Mouse (Mus musculus): Measurements from ENCODE around the gene Rsbn1. TPM values are rescaled to one million over a fixed set of nuclear protein-coding genes. Genes with fewer than 3 reads are reported as not detected.
A peak's percentile ranks its signal among the peaks of the same experiment; 100 is the strongest.

Gene Rsbn1
- polyA plus RNA-seq, 1 experiment from 2014 or later: 10.4 TPM

DNA sequence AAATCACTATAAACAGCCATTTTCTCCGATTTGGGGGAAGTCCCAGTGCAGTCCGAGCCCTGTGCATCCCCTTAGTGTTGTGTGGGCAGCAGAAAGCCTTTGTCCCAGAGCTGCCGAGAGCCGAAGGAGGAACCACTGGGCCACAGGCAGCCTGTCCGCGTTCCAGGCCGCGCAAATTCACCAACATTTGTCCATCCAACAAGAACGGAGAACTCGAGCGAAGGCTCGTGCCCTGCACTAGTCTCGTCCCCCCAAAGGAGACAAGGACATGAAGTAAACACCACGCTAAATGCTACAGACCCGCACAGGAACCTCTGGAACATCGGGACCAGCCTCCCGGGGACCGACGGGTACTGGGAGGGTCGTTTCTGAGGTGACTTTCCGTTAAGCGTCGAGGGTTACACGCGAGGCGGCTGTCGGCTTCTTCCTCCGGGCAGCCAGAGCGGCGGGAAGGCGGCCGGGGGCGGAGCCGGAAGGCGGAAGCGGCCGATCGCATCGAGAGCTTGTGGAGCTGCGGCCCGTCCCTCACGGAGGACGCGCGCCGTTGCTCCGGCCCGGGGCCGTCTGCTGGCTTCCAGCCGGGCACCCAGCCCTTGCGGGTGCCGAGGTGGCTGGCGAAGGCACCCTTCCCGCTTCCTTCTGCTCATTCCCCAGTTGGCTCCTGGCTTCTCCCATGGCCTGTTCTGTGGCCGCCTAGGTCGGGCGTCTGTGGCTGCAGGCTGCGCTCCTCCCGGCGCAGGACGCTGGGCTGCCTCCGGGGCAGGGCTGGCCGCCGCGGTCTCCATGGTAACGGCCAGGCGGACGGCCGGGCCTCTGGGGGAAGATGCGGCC, 54.2 kb downstream of the Rsbn1 start, which contains the start of gene Phtf1:
TSS of gene Phtf1 (plus strand) at position 250 of the 831 bp plus-strand sequence.
- ATAC-seq (peak; percentile 98), DNase-seq (ENCODE audit: low spot score) (peak; percentile 94)
- H3K27me3 ChIP-seq (replicated peaks; ENCODE audit: insufficient read depth, low read length): no peaks in the 10 kb centered on the region
- H3K27ac ChIP-seq (ENCODE audit: low read length): peak within 1 kb of the TSS; percentile 94
- under 1% methylated on average over 59 of the region's 70 CpGs for WGBS
- H3K4me2 ChIP-seq (replicated peaks; ENCODE audit: low read depth, low read length): peak within 1 kb of the TSS; percentile 92
- TF ChIP-seq EP300 (IDR thresholded peaks at IDR 0.05) (no peak), CTCF (IDR thresholded peaks at IDR 0.05) (no peak; the same call in none of the 2 replicates)
- H3K4me1 ChIP-seq (ENCODE audit: insufficient read depth, low read depth, low read length): no peaks in the 10 kb centered on the region
- peak within 1 kb of the TSS; percentile 79 for H3K9ac ChIP-seq (replicated peaks; ENCODE audit: low read depth)
- 0 out of 2 replicates have a peak, but pooled peaks cover 5% of the 10 kb centered on the region for H3K36me3 ChIP-seq (ENCODE audit: insufficient read depth, low read length)
- H3K4me3 ChIP-seq (ENCODE audit: low read depth, low read length): peak within 1 kb of the TSS; percentile 82
- H3K9me3 ChIP-seq (ENCODE audit: low read length): no peaks in the 10 kb centered on the region

DNA sequence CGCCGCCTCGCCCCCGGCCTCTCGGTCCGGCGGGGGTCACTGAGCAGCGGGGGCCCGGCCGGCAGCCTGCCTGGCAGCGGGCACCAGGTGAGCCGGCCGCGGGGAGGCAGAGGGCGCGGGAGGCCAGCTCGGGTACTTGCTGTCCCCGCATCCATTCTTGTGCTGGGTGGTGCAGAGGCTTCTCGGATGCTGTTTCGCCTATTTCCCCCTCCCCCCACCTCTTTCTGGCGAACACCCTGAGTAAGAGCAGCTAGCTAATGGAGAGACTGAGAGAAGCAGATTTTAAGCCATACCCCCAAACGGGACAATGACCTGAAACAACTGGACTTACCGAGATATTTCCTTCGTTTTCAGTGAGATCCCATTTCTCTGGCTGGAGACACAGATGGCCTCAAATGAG, 54.8 kb downstream of the Rsbn1 start:
- peak overlapping the region; percentile 92 for H3K4me2 ChIP-seq (replicated peaks; ENCODE audit: low read depth, low read length)
- 0 out of 2 replicates have a peak, but pooled peaks cover 4% of the 10 kb centered on the region for H3K36me3 ChIP-seq (ENCODE audit: insufficient read depth, low read length)
- H3K4me3 ChIP-seq (ENCODE audit: low read depth, low read length): peak overlapping the region; percentile 82
- no peaks in the 10 kb centered on the region for H3K9me3 ChIP-seq (ENCODE audit: low read length)
- DNase-seq (ENCODE audit: low spot score) (no peak), ATAC-seq (peak; percentile 47)
- peak overlapping the region; percentile 94 for H3K27ac ChIP-seq (ENCODE audit: low read length)
- H3K9ac ChIP-seq (replicated peaks; ENCODE audit: low read depth): peak overlapping the region; percentile 79
- no peaks in the 10 kb centered on the region for H3K27me3 ChIP-seq (replicated peaks; ENCODE audit: insufficient read depth, low read length)
- WGBS: under 1% methylated on average over 19 of the region's 24 CpGs
- H3K4me1 ChIP-seq (ENCODE audit: insufficient read depth, low read depth, low read length): no peaks in the 10 kb centered on the region
- TF ChIP-seq CTCF (IDR thresholded peaks at IDR 0.05) (no peak), EP300 (IDR thresholded peaks at IDR 0.05) (no peak)

DNA sequence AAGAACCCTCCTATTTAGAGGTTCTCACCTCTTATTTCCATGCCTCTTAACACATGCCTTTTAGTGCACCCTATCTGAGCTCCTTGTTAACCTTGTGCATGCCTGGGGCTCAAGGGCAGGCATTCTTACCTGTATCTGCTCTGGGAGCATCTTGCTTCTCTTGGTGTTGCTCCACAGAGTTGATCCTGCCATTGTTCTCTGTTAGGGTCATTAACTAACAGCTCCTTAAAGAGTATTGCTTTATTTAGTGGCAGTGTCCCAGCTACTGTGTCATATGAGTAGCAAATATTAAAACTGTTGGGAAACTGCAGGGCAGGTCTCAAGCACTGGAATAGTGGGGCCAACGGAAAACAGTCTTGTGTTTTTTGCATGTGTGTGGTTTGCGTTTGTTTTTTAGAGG, 57.2 kb downstream of the Rsbn1 start:
- Histone ChIP-seq H3K4me3 (ENCODE audit: low read depth, low read length) (no peak overlapping the region), H3K4me2 (replicated peaks; ENCODE audit: low read depth, low read length) (no peak overlapping the region), H3K27me3 (replicated peaks; ENCODE audit: insufficient read depth, low read length) (no peaks in the 10 kb centered on the region), H3K9ac (replicated peaks; ENCODE audit: low read depth) (no peak overlapping the region), H3K4me1 (ENCODE audit: insufficient read depth, low read depth, low read length) (no peaks in the 10 kb centered on the region), H3K9me3 (ENCODE audit: low read length) (no peaks in the 10 kb centered on the region), H3K27ac (ENCODE audit: low read length) (no peak overlapping the region), H3K36me3 (ENCODE audit: insufficient read depth, low read length) (0 out of 2 replicates have a peak, but pooled peaks cover 4% of the 10 kb centered on the region)
- TF ChIP-seq CTCF (IDR thresholded peaks at IDR 0.05) (no peak), EP300 (IDR thresholded peaks at IDR 0.05) (no peak)
- ATAC-seq: no peak
- WGBS: 88% methylated on average over 2 of the region's 2 CpGs
- no peak for DNase-seq (ENCODE audit: low spot score)

DNA sequence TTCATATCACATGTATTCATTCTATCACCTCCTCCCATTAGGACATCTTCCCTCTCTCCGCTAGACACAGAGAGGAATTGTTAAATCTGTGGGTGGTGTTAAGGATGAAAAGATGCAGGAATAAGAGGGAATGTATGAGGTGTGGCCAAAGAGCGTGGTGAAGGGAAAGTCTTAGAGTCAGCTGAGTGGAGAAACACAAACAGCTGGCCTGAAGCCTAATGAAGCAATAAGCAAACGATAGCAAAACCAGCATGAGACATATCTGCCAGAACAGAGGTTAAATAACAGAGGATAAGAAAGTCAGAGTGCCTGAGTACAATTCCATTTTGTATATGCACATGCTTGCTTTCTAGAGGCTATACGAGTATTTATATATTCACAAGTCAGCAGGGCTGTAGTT, 70.6 kb downstream of the Rsbn1 start:
- H3K4me2 ChIP-seq (replicated peaks; ENCODE audit: low read depth, low read length): no peak overlapping the region

DNA sequence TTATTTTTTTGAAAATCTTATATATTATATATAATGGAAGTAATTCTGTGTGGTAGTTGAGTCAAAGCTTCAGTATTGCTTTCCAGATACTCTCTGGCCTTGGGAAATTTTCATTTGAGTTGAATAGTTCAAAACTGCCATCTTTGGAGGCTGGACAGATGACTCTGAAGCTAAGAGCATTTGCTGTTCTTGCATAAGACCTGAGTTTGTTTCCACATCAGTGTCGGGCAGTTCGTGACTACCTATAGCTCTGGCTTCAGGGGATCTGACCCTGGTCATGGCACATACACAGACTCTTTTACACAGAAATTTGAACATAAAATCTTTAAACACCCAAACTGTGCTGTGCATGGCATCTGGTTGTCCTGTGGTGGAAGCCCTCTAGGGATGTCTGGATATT, 71.3 kb downstream of the Rsbn1 start:
- Histone ChIP-seq H3K36me3 (ENCODE audit: insufficient read depth, low read length) (peaks cover 8% of the 10 kb centered on the region), H3K27ac (ENCODE audit: low read length) (no peak overlapping the region), H3K4me2 (replicated peaks; ENCODE audit: low read depth, low read length) (no peak overlapping the region), H3K27me3 (replicated peaks; ENCODE audit: insufficient read depth, low read length) (no peaks in the 10 kb centered on the region), H3K4me1 (ENCODE audit: insufficient read depth, low read depth, low read length) (no peaks in the 10 kb centered on the region), H3K9ac (replicated peaks; ENCODE audit: low read depth) (no peak overlapping the region), H3K9me3 (ENCODE audit: low read length) (no peaks in the 10 kb centered on the region), H3K4me3 (ENCODE audit: low read depth, low read length) (no peak overlapping the region)
- DNase-seq (ENCODE audit: low spot score) (no peak), ATAC-seq (no peak)
- 93% methylated on average over 2 of the region's 2 CpGs for WGBS
- TF ChIP-seq EP300 (IDR thresholded peaks at IDR 0.05) (no peak), CTCF (IDR thresholded peaks at IDR 0.05) (no peak)

More for the DNA sequence above, 70.6 kb downstream of the Rsbn1 start:
- TF ChIP-seq CTCF (IDR thresholded peaks at IDR 0.05) (no peak), EP300 (IDR thresholded peaks at IDR 0.05) (no peak)
- ATAC-seq (no peak), DNase-seq (ENCODE audit: low spot score) (no peak)
- Histone ChIP-seq H3K9me3 (ENCODE audit: low read length) (no peaks in the 10 kb centered on the region), H3K4me3 (ENCODE audit: low read depth, low read length) (no peak overlapping the region), H3K9ac (replicated peaks; ENCODE audit: low read depth) (no peak overlapping the region), H3K27ac (ENCODE audit: low read length) (no peak overlapping the region), H3K36me3 (ENCODE audit: insufficient read depth, low read length) (peaks cover 3% of the 10 kb centered on the region), H3K4me1 (ENCODE audit: insufficient read depth, low read depth, low read length) (no peaks in the 10 kb centered on the region), H3K27me3 (replicated peaks; ENCODE audit: insufficient read depth, low read length) (no peaks in the 10 kb centered on the region)
- WGBS: 73% methylated on average over 4 of the region's 4 CpGs

DNA sequence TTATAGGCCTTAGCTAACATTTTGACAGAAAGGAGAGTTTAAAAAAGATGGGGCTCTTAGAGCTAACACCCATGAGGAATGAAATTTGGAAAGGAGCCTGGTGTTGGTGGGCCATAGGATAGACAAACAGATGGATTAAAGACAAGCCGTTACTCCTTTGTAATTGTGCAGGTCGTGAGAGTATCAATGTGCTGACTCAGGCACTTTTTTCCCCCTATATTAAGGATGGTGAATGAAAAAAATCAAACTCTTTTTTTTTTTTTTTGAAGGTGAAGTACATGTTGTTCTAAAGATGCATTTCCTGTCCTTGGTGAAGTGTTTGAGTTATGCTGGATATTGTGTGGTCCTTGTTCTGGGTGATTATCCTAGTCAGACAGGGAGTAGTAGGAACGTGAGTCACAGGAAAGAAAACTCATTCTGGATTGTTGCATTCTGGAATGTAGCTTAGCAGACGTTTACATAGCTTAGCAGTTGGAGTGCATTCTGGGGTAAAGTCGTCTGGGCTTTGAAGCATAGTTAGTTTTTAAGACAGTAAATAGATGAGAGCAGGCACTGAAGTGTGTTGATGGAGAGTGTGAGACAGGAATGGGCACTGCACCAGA, 74.0 kb downstream of the Rsbn1 start:
- Histone ChIP-seq H3K4me1 (ENCODE audit: insufficient read depth, low read depth, low read length) (no peaks in the 10 kb centered on the region), H3K4me2 (replicated peaks; ENCODE audit: low read depth, low read length) (no peak overlapping the region), H3K9ac (replicated peaks; ENCODE audit: low read depth) (no peak overlapping the region), H3K36me3 (ENCODE audit: insufficient read depth, low read length) (peaks cover 16% of the 10 kb centered on the region), H3K27me3 (replicated peaks; ENCODE audit: insufficient read depth, low read length) (no peaks in the 10 kb centered on the region), H3K4me3 (ENCODE audit: low read depth, low read length) (no peak overlapping the region), H3K27ac (ENCODE audit: low read length) (no peak overlapping the region), H3K9me3 (ENCODE audit: low read length) (no peaks in the 10 kb centered on the region)
- ATAC-seq: peak; percentile 67
- TF ChIP-seq EP300 (IDR thresholded peaks at IDR 0.05) (peak; percentile 72), CTCF (IDR thresholded peaks at IDR 0.05) (no peak)
- peak; percentile 40 for DNase-seq (ENCODE audit: low spot score)
- WGBS: 36% methylated on average over 5 of the region's 5 CpGs
